Mouse (Mus musculus) colon, adult 2 months (tissue): ENCODE results near the gene Pde3a. TPM values are rescaled to one million over a fixed set of nuclear protein-coding genes. Genes with fewer than 3 reads are reported as not detected.

ENCODE experiments used
- polyA plus RNA-seq: library from polyadenylated mRNA; depleted of rRNA; stranded (reverse); fragments of >200 nt; gene quantifications from 2 replicates; pipeline ENCODE4 v1.2.3, GENCODE M21; 2012; rRNA removed

Gene Pde3a
- polyA plus RNA-seq = 16.7 and 23.0 TPM in 2 replicates

DNA sequence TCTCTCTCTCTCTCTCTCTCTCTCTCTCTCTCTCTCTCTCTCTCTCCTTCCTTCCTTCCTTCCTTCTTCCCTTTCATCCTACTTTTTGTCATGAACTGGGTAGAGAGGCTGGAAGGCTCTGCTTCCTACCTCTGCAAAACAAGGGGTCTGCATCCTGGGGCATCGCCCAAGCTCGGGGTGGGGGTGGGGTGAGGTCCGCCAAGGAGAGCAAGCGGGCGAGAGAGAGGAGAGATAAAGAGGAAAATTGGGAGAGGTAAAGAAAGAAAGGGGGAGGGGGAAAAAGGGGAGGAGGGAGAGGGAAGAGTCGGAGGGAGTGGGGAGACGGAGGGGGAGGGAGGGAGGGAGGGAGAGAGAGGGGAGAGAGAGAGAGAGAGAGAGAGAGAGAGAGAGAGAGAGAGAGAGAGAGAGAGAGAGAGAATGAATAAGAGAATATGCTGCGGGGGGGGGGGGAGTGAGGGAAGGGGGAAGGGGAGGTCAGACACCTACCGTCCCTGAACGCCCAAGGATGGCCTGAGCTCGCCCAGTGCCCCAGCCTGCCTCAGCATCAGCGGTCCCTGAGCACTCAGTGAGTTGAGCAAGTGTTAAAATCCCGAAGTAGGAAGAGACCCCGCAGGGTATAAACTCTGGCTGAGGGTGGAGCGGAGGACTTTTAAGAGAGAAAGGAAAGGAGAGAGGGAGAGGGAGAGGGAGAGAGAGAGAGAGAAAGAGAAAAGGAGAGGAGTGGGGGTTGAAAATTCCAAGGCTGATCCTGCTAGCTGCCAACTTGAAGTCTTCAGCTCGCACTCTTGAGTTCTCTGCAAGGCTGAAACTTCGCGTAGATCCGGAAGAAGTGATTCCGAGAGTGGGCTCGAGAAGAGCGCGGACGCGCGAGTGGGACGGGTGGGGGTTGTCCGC lies at the start of gene Pde3a:
Pde3a (plus strand) TSS at position 579 of the 894 bp plus-strand sequence.

DNA sequence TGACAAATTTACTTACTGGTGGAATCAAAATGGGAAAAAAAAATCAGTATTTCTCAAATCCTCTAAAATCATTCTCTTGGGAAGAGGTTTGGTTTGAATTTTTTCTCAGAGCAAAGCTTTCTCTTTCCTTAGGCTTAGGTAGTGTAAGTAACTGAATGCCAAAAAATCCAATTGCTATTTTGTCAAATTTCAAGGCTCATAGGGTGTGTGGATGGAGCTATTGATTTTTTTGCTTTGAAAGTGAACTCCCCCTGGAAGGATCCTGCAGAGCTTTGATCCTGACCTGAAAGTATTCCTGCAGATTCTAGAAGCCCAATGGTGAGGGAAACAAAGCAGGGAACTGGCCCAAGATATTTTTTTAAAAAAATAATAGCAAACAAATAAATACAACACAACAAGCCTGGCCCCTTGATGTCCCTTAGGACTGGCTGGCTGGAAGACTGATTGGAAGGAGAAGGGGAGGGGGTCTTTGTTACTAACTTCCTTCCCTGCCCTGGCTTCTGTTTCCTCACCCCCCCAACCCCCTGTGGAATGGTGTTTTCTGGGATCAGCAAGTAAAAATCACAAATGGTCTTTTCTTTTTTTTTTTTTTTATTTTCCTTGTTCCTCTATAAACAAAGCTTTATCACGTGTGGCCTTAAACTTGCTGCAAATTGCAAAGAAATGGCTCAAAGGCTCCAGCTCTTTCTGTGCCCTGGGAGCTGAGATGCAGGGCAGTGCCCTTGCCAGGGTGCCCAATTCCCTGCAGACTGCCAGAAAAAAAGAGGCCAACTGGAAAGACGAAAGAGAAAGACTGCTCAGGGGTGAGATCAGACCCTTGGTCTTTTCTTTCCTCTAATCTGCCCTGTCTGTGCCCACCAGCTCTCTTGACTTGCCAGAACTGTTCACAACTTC lies 274.9 kb downstream of the Pde3a start, which contains the start of gene Slco1c1:
Slco1c1 (plus strand) TSS at position 622 of the 894 bp plus-strand sequence.

